Mouse (Mus musculus) neural tube, embryonic 14.5 days (tissue): ENCODE measurements around the gene Gramd1c. TPM values are rescaled to one million over a fixed set of nuclear protein-coding genes. Genes with fewer than 3 reads are reported as not detected.

Experiments
- ATAC-seq: fragments of 200-750 bp; cut with Nextera tagmentation; 2 replicates; pipeline ENCODE4 v1.8.0; 2017; ENCODE audit warnings: low read depth, mild to moderate bottlenecking, moderate TSS enrichment, moderate library complexity
- H3K27ac ChIP-seq: fragments of 300-500 bp; sonication (generic); 2 replicates; pipeline ENCODE4 v1.5.1; 2014; ENCODE audit warnings: low read depth, mild to moderate bottlenecking, control low read depth, low read length, moderate library complexity, mixed read lengths
- H3K27me3 ChIP-seq: fragments of 300-500 bp; sonication (generic); 2 replicates; pipeline ENCODE4 v1.6.1; 2014; ENCODE audit warnings: low read length; ENCODE audit not compliant: control insufficient read depth, insufficient read depth
- H3K36me3 ChIP-seq: fragments of 300-500 bp; sonication (generic); 2 replicates; pipeline ENCODE4 v1.6.1; 2014; ENCODE audit warnings: low read length, mixed read lengths; ENCODE audit not compliant: control insufficient read depth, insufficient read depth
- H3K4me1 ChIP-seq: fragments of 300-500 bp; sonication (generic); 2 replicates; pipeline ENCODE4 v1.6.1; 2014; ENCODE audit warnings: low read length; ENCODE audit not compliant: control insufficient read depth, insufficient read depth
- H3K4me2 ChIP-seq: fragments of 300-500 bp; sonication (generic); 2 replicates; pipeline ENCODE4 v1.6.1; 2014; ENCODE audit warnings: mild to moderate bottlenecking, low read depth, low read length, control low read depth
- H3K4me3 ChIP-seq: fragments of 300-500 bp; sonication (generic); 2 replicates; pipeline ENCODE4 v1.5.1; 2014; ENCODE audit warnings: low read depth, low read length, control low read depth, mixed read lengths
- H3K9ac ChIP-seq: fragments of 300-500 bp; sonication (generic); replicated peaks from 2 replicates; pipeline ENCODE4 v1.6.1; 2014; ENCODE audit warnings: low read depth, mild to moderate bottlenecking, control low read depth, low read length, mixed read lengths
- H3K9me3 ChIP-seq: fragments of 300-500 bp; sonication (generic); 2 replicates; pipeline ENCODE4 v1.6.1; 2016; ENCODE audit warnings: low read length; ENCODE audit not compliant: control insufficient read depth
- WGBS: fragments of 180-500 bp; shearing (Covaris S2); extraction: QIAGEN DNeasy Blood & Tissue Kit; methylation state at CpG from one replicate; pipeline ENCODE4 v1.1.7; 2014; 5-methylcytosine and 5-hydroxymethylcytosine counted together
- polyA plus RNA-seq: library from polyadenylated mRNA; unstranded; fragments of >200 nt; fragmentation: Nextera tagmentation; extraction: Ambion mirVana; gene quantifications from 2 replicates; pipeline ENCODE4 v1.2.1, GENCODE M21; 2014

The Gramd1c gene
- polyA plus RNA-seq, 1 experiment from 2014 or later = 2.0 TPM

GRCm38 (mm10) chr16:43958038-43958437 lies 105.1 kb downstream of the Gramd1c start:
- Histone ChIP-seq H3K9ac (no peak overlapping the region), H3K27ac (no peak overlapping the region), H3K9me3 (no peaks in the 10 kb centered on the region), H3K4me3 (no peak overlapping the region), H3K4me1 (no peaks in the 10 kb centered on the region), H3K36me3 (no peaks in the 10 kb centered on the region), H3K4me2 (no peak overlapping the region), H3K27me3 (no peaks in the 10 kb centered on the region)
- 91% methylated on average over 4 of the region's 4 CpGs for WGBS
- ATAC-seq = no peak

DNA sequence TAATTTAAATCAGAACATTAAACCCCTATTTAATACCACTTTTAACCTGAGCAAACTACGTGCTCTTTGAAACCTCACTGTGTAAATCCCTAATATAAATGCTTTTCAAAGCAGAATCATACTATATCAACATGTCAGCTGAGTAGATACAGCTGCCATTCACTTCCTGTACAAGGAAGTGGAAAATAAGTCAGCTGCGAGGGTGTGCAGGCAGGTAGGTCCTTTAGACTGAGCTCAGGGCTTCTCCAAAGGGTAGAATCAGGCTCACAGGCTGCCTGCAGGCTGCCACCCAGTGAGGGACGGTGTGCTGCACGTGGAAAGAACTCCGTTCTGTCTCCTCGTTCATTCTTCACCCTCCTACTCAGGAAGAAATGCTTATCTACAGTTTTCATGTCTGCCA lies 108.2 kb downstream of the Gramd1c start:
- ATAC-seq = no peak
- WGBS = 83% methylated on average over 6 of the region's 6 CpGs
- Histone ChIP-seq H3K4me3 (no peak overlapping the region), H3K9ac (no peak overlapping the region), H3K9me3 (no peaks in the 10 kb centered on the region), H3K4me2 (no peak overlapping the region), H3K27me3 (no peaks in the 10 kb centered on the region), H3K27ac (no peak overlapping the region), H3K36me3 (no peaks in the 10 kb centered on the region), H3K4me1 (no peaks in the 10 kb centered on the region)

GRCm38 (mm10) chr16:43951591-43951990 lies 111.6 kb downstream of the Gramd1c start:
- Histone ChIP-seq H3K4me2 (no peak overlapping the region), H3K27me3 (no peaks in the 10 kb centered on the region), H3K36me3 (no peaks in the 10 kb centered on the region), H3K27ac (no peak overlapping the region), H3K9me3 (no peaks in the 10 kb centered on the region), H3K9ac (no peak overlapping the region), H3K4me3 (no peak overlapping the region), H3K4me1 (no peaks in the 10 kb centered on the region)
- no peak for ATAC-seq
- WGBS = 86% methylated on average over 4 of the region's 4 CpGs

DNA sequence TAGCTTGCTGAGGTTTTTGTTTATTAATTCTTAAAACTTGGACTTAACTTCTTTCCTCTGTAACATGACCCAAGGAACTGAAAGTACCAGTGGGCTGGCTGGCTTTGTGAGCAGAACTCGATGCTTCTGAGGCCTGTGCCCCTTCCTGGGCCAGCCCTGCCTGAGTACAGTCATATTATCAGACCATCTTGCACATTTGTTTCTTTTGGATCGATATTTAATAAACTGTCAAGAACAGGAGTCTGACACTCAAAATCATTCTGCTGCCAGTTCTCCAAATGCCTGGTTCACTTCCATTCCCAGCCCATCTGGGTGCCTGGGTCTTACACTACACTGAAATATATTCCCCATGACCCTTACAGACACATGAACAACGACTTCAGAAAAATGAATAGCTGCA lies 117.3 kb downstream of the Gramd1c start:
- Histone ChIP-seq H3K4me3 (no peak overlapping the region), H3K27ac (no peak overlapping the region), H3K9ac (no peak overlapping the region), H3K27me3 (no peaks in the 10 kb centered on the region), H3K4me2 (no peak overlapping the region), H3K36me3 (no peaks in the 10 kb centered on the region), H3K4me1 (no peaks in the 10 kb centered on the region), H3K9me3 (no peaks in the 10 kb centered on the region)
- 86% methylated on average over 3 of the region's 3 CpGs for WGBS
- ATAC-seq = no peak

GRCm38 (mm10) chr16:43945351-43945750 lies 117.8 kb downstream of the Gramd1c start:
- no peak overlapping the region for H3K4me3 ChIP-seq
- H3K9me3 ChIP-seq = no peaks in the 10 kb centered on the region
- H3K9ac ChIP-seq = no peak overlapping the region
- no peaks in the 10 kb centered on the region for H3K4me1 ChIP-seq
- H3K27me3 ChIP-seq = no peaks in the 10 kb centered on the region
- H3K4me2 ChIP-seq = no peak overlapping the region
- no peaks in the 10 kb centered on the region for H3K36me3 ChIP-seq
- H3K27ac ChIP-seq = no peak overlapping the region
- no peak for ATAC-seq
- WGBS = 87% methylated on average over 3 of the region's 3 CpGs

- no peak for ATAC-seq
- no peak overlapping the region for H3K4me3 ChIP-seq
- H3K27ac ChIP-seq = no peak overlapping the region
- no peaks in the 10 kb centered on the region for H3K36me3 ChIP-seq
- H3K4me1 ChIP-seq = no peaks in the 10 kb centered on the region
- H3K27me3 ChIP-seq = no peaks in the 10 kb centered on the region
- H3K9ac ChIP-seq = no peak overlapping the region
- 66% methylated on average over 4 of the region's 4 CpGs for WGBS
- no peaks in the 10 kb centered on the region for H3K9me3 ChIP-seq
- no peak overlapping the region for H3K4me2 ChIP-seq
Observed at GRCm38 (mm10) chr16:43940846-43941245, 122.3 kb downstream of the Gramd1c start.

GRCm38 (mm10) chr16:43935892-43936291 lies 127.3 kb downstream of the Gramd1c start:
- H3K9ac ChIP-seq = no peak overlapping the region
- H3K4me2 ChIP-seq = no peak overlapping the region
- H3K4me3 ChIP-seq = no peak overlapping the region
- ATAC-seq = no peak
- H3K27ac ChIP-seq = no peak overlapping the region
- H3K27me3 ChIP-seq = no peaks in the 10 kb centered on the region
- no peaks in the 10 kb centered on the region for H3K36me3 ChIP-seq
- H3K4me1 ChIP-seq = peaks cover 5% of the 10 kb centered on the region
- 88% methylated on average over 3 of the region's 3 CpGs for WGBS
- no peaks in the 10 kb centered on the region for H3K9me3 ChIP-seq

- Histone ChIP-seq H3K9ac (no peak overlapping the region), H3K4me2 (no peak overlapping the region), H3K27me3 (no peaks in the 10 kb centered on the region), H3K4me3 (no peak overlapping the region), H3K9me3 (no peaks in the 10 kb centered on the region), H3K27ac (no peak overlapping the region), H3K4me1 (peaks cover 6% of the 10 kb centered on the region), H3K36me3 (no peaks in the 10 kb centered on the region)
- 63% methylated on average over 3 of the region's 3 CpGs for WGBS
- ATAC-seq = no peak
Observed at GRCm38 (mm10) chr16:43935367-43935766, 127.8 kb downstream of the Gramd1c start.

DNA sequence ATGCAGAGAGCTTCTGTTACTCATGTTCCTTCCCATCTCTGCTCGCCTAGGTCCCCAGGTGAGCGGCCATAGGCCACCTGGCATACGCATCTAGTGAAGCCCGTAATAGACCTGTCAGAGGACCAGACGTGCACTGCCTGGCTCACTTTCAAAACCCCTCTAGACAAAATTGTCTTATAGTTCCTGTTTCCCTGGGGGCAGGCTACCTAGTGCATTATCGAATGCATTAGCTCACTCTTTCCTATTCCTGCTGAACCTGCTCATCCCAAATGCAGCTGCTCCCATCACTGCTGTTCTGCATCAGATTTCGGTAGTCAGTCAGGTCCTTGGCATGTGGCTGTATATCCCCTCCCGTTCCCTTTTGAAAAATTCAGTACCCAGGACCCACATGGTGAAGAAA lies 128.3 kb downstream of the Gramd1c start:
- Histone ChIP-seq H3K4me2 (no peak overlapping the region), H3K27ac (no peak overlapping the region), H3K27me3 (no peaks in the 10 kb centered on the region), H3K4me3 (no peak overlapping the region), H3K9ac (no peak overlapping the region), H3K9me3 (no peaks in the 10 kb centered on the region), H3K4me1 (peaks cover 6% of the 10 kb centered on the region), H3K36me3 (no peaks in the 10 kb centered on the region)
- no peak for ATAC-seq
- WGBS = 75% methylated on average over 8 of the region's 8 CpGs

DNA sequence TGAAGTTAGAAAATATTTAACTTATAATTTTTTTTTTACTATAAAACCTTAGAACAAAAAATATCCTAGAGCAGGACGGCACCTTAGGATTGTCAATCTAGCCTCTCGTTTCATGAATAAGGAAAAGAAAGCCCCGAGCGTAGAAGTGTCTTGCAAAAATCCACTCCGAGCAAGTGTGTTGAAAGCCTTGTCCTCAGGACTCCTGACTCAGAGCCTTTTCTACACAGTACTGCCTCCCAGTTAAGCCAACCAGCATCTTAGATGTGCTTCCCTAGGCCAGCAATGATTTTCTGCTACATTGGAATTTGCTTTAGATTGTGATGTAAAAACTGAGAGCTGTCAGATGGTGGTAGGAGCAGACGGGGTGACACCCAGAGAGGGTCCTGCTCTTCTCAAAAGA lies 130.1 kb downstream of the Gramd1c start:
- H3K36me3 ChIP-seq = no peaks in the 10 kb centered on the region
- H3K4me2 ChIP-seq = no peak overlapping the region
- H3K27me3 ChIP-seq = no peaks in the 10 kb centered on the region

More for the DNA sequence above, 130.1 kb downstream of the Gramd1c start:
- no peak overlapping the region for H3K9ac ChIP-seq
- H3K27ac ChIP-seq = no peak overlapping the region
- no peaks in the 10 kb centered on the region for H3K9me3 ChIP-seq
- no peak overlapping the region for H3K4me3 ChIP-seq
- 88% methylated on average over 6 of the region's 6 CpGs for WGBS
- peaks cover 6% of the 10 kb centered on the region for H3K4me1 ChIP-seq
- ATAC-seq = no peak
